Mouse (Mus musculus): ENCODE results near the gene Cacng6.

Gene Cacng6

DNA sequence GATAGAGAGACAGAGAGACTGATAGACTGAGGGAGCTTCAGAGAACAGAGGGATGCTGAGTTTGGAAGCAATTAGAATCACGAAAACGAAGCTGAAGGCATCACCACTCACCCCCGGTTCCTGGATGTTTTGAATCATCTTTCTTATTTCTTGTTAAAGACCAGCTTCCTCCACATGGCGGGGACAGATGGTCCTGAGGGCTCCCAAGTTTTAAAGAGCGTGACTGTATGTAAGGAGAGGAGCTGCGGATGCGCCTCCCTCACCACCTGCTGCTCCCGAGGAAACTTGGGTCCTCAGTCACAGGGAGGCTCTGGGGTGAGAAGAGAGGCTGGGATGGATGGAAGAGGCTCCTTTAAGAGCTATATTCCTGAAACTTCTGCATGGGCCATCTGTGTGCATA is 36.3 kb downstream of the Cacng6 start:
- DNase-seq (ENCODE audit: low spot score in 2 of 2) = no peak

DNA sequence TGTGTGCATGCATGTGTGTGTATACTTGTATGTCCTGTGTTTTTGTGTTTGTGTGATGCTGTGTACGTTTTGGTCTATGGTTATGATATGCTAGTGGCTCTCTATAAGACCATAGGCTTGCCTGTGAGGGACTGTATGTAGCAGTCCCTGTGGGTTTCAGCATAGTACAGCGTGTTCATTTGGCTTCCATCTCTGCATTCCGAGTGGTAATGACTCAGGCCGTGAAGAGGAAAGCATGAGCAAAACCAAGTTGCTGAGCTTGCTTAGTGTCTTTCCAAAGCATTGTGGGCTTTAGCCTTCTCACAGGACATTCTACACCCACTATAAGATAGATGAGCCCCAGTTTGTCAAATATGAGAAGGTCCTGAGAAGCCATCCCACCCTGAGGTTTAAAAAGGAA is 39.3 kb downstream of the Cacng6 start:
- DNase-seq (ENCODE audit: low spot score in 2 of 2) = no peak

- no peak for DNase-seq (ENCODE audit: low spot score in 2 of 2)
Observed at GRCm38 (mm10) chr7:3468614-3469013, 44.6 kb downstream of the Cacng6 start.

DNA sequence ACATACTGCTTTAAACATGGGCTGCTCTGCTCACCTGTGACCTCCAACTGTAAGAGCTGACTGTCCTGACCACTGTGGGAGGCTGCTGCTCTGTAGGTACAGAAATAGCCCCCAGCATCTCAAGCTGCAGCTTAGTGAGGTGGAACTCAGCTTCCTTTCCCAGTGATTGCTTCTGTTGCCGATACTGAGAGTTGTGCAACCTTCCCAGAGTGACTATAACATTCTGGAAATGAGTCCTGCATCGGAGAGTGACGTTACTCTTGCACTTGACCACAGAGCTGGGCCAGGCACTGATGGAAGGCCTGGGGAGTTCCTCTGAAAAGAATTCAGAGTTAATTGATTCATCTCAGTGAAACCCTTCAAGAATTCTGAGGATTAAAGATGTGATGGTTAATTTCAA is 48.8 kb downstream of the Cacng6 start:
- DNase-seq (ENCODE audit: low spot score in 2 of 2) = no peak

DNA sequence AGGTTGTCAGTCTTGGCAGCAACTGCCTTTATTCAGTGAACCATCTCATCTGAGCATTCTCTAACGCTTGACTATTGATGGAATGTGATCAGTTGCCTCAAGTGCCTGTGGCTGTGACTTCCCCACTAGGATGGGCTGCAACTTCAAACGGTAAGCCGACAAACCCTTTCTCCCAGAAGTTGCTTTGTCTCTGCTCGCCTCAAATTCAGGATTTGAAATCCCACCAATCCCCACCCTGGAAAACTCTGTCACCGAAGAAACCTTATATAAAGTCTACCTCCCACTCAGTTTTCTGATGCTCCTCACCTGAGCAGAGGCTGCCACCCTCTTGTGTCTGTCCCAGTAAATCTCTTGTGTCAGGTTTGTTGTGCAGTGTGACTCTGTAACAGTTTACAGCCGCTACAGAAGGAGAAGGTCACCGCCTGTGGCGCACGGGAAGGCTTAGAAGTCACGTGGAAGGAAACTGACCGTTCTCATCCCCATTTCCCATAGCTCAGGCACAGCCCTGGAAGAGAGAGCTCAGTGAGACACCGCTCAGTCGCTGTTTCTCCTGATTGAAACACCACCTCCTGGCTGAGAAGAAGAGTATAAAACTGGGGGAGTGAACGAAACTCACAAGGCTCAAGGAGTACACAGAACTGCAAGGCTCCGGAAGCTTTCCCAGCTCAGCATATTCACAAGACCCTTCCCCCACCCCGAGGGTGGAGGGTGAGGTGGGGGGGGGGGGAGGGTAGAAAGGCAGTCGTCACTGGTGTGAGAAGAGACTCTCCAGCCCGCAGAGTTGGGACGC is 50.5 kb downstream of the Cacng6 start:
- DNase-seq (ENCODE audit: low spot score in 2 of 2) = no peak

- no peak for DNase-seq (ENCODE audit: low spot score in 2 of 2)
Observed at GRCm38 (mm10) chr7:3476728-3477127, 52.7 kb downstream of the Cacng6 start.

- no peak for DNase-seq (ENCODE audit: low spot score in 2 of 2)
Observed at GRCm38 (mm10) chr7:3481948-3482608, 58.1 kb downstream of the Cacng6 start.
